Mouse (Mus musculus) heart, postnatal 0 days (tissue): Measurements from ENCODE around the gene Pias4. TPM values are rescaled to one million over a fixed set of nuclear protein-coding genes. Genes with fewer than 3 reads are reported as not detected.

Experiments
- ATAC-seq: fragments of 200-750 bp; cut with Nextera tagmentation; 2 replicates; pipeline ENCODE4 v1.8.0; 2017; ENCODE audit warnings: low read depth, moderate number of reproducible peaks, moderate library complexity; ENCODE audit not compliant: insufficient read depth
- DNase-seq: peaks from one replicate; pipeline ENCODE4 v3.0.0-alpha.2; 2016; ENCODE audit warnings: low spot score
- H3K27ac ChIP-seq: fragments of 300-500 bp; sonication (generic); 2 replicates; pipeline ENCODE4 v1.5.1; 2014; ENCODE audit warnings: low read depth, mild to moderate bottlenecking
- H3K27me3 ChIP-seq: fragments of 300-500 bp; sonication (generic); 2 replicates; pipeline ENCODE4 v1.6.1; 2014; ENCODE audit warnings: low read length, mixed read lengths; ENCODE audit not compliant: control insufficient read depth, insufficient read depth
- H3K36me3 ChIP-seq: fragments of 300-500 bp; sonication (generic); replicated peaks from 2 replicates; pipeline ENCODE4 v1.6.1; 2014; ENCODE audit warnings: low read length, mixed read lengths; ENCODE audit not compliant: control insufficient read depth, insufficient read depth
- H3K4me1 ChIP-seq: fragments of 300-500 bp; sonication (generic); 2 replicates; pipeline ENCODE4 v1.6.1; 2014; ENCODE audit warnings: antibody characterized with exemption; ENCODE audit not compliant: control insufficient read depth, insufficient read depth
- H3K4me2 ChIP-seq: fragments of 300-500 bp; sonication (generic); 2 replicates; pipeline ENCODE4 v1.6.1; 2014; ENCODE audit warnings: low read depth, mild to moderate bottlenecking, low read length, moderate library complexity
- H3K4me3 ChIP-seq: fragments of 300-500 bp; sonication (generic); 2 replicates; pipeline ENCODE4 v1.5.1; 2014; ENCODE audit warnings: low read depth, low read length
- H3K9ac ChIP-seq: fragments of 300-500 bp; sonication (generic); replicated peaks from 2 replicates; pipeline ENCODE4 v1.6.1; 2014; ENCODE audit warnings: low read depth, low read length, mixed read lengths
- H3K9me3 ChIP-seq: fragments of 300-500 bp; sonication (generic); replicated peaks from 2 replicates; pipeline ENCODE4 v1.6.1; 2016; ENCODE audit warnings: low read length; ENCODE audit not compliant: control insufficient read depth
- CTCF ChIP-seq: IDR thresholded peaks from 2 replicates; pipeline ENCODE4 v1.5.1; 2016; ENCODE audit warnings: antibody characterized with exemption, control low read depth, low read depth
- EP300 ChIP-seq: IDR thresholded peaks from 2 replicates; pipeline ENCODE4 v1.6.1; 2016; ENCODE audit warnings: antibody characterized with exemption, low read depth
- WGBS: fragments of 180-500 bp; shearing (Covaris S2); extraction: QIAGEN DNeasy Blood & Tissue Kit; methylation state at CpG from one replicate; pipeline ENCODE4 v1.1.7; 2014; 5-methylcytosine and 5-hydroxymethylcytosine counted together
- polyA plus RNA-seq: library from polyadenylated mRNA; unstranded; fragments of >200 nt; fragmentation: Nextera tagmentation; extraction: Ambion mirVana; gene quantifications from 2 replicates; pipeline ENCODE4 v1.2.1, GENCODE M21; 2015
- total RNA-seq: library from RNA; depleted of rRNA; stranded (reverse); fragments of >200 nt; gene quantifications from 2 replicates; pipeline ENCODE4 v1.2.3, GENCODE M21; 2014; ENCODE audit warnings: low replicate concordance

Pias4 gene
- total and polyA plus RNA-seq, 2 experiments from 2014 or later: 14.4 to 19.8 TPM

DNA sequence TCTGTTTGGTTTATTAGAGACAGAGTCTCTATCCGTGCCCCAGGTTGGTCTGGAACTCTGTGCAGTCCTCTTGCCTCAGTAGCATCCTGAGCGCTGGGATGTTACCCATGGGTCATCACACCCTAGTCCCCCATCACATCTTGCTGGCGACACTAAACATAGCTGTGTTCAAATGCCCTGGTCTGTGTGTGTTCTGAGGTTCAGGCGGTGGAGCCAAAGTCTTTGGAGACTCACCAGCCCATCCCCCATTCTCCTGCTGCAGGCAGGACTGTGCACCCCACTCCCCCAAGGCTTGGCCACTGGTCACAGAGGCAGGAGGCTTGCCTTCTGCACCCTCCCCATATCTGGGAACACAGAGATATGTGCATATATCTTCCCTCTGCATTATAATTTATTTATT lies 36.4 kb upstream of the Pias4 start:
- Histone ChIP-seq H3K36me3 (no peaks in the 10 kb centered on the region), H3K27ac (peak overlapping the region; percentile 98), H3K4me1 (peaks cover 26% of the 10 kb centered on the region), H3K9me3 (no peaks in the 10 kb centered on the region), H3K4me2 (no peak overlapping the region), H3K27me3 (0 out of 2 replicates have a peak, but pooled peaks cover 3% of the 10 kb centered on the region), H3K9ac (no peak overlapping the region), H3K4me3 (no peak overlapping the region)
- DNase-seq: peak; percentile 4
- TF ChIP-seq CTCF (no peak), EP300 (no peak)
- no peak for ATAC-seq
- 48% methylated on average over 4 of the region's 4 CpGs for WGBS

DNA sequence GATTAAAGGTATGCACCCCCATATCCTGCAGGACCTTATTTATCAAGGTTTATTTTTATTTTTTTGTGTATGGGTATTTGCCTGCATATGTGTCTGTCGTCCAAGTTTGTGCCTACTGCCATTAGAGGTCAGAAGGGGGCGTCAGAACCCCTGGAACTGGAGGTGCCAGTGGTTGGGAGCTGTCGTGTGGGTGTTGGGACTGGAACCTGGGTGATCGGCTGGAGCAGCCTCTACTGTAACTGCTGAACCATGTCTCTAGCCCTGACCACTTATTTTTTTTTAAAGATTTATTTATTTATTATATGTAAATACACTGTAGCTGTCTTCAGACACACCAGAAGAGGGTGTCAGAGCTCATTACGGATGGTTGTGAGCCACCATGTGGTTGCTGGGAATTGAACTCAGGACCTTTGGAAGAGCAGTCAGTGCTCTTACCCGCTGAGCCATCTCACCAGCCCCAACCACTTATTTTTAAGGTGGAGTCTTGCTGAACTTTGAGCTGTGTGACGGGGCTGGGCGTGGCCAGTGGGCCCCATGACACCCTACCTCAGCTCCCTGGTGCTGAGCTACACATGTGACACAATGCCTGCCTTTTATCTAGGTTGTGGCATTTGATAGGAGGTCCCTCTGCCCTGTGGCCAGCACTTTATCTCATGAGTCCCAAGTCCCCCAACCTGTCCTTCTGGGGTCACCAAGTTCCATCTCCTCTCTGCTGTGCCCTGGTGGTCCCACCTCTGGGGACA lies 35.4 kb upstream of the Pias4 start:
- 52% methylated on average over 8 of the region's 8 CpGs for WGBS
- ATAC-seq: no peak
- peaks cover 29% of the 10 kb centered on the region for H3K4me1 ChIP-seq
- H3K27ac ChIP-seq: peak overlapping the region; percentile 98
- H3K27me3 ChIP-seq: 0 out of 2 replicates have a peak, but pooled peaks cover 3% of the 10 kb centered on the region
- DNase-seq: peak; percentile 34
- H3K36me3 ChIP-seq: no peaks in the 10 kb centered on the region
- no peak overlapping the region for H3K4me3 ChIP-seq
- H3K4me2 ChIP-seq: 0 out of 2 replicates have a peak overlapping the region, but pooled peaks have one; percentile 12
- no peak overlapping the region for H3K9ac ChIP-seq
- H3K9me3 ChIP-seq: no peaks in the 10 kb centered on the region
- no peak for TF ChIP-seq EP300
- TF ChIP-seq CTCF: no peak

DNA sequence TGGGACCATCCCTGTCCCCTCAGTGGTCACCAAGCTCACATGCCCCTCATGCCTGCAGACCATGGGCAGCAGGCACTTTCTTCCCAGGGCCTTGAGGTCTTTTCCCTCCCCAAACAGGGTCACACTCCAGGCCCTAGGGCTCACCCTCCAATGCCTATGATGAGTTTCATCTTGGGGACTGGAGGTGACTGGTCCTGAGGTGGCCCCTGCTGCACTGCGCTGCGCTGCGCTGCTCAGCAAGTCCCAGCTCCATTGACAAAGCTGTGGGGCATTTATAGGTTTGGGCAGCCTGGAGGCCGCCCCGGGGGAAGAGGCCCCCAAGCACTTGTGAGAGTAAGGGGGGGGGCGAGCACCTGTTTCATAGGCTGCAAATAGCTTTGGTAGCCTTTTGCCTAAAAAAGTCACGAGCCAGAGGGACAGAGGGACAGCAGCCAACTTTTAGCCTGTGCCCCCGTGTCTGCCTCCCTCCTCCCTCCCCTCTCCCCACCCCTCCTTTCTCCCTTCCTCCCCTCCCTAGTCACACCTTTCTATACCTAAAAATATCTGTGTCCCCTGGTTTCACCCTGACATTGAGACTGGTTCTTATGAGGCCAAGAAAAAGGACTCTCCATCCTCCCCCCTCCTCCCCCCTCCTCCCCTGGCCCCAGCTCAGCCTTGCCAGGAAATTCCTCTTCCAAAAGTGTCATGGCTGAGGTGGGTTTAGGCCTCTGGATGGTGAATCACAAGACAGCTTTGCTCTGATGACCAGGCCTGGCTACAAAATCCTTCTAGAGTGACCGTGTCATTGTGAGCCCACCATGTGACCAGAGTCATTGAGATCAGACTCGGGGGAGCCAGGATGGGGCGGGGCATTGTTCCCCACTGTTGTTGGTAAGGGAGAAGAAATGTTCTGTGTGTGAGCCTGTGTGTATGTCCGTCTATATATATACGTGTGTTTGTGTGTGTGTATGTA lies 34.4 kb upstream of the Pias4 start, which contains the start of gene Nmrk2:
Gene Nmrk2 (minus strand): TSS at position 245 of the 952 bp plus-strand sequence.
- H3K4me3 ChIP-seq: no peak within 1 kb of the TSS
- WGBS: 31% methylated on average over 13 of the region's 13 CpGs

DNA sequence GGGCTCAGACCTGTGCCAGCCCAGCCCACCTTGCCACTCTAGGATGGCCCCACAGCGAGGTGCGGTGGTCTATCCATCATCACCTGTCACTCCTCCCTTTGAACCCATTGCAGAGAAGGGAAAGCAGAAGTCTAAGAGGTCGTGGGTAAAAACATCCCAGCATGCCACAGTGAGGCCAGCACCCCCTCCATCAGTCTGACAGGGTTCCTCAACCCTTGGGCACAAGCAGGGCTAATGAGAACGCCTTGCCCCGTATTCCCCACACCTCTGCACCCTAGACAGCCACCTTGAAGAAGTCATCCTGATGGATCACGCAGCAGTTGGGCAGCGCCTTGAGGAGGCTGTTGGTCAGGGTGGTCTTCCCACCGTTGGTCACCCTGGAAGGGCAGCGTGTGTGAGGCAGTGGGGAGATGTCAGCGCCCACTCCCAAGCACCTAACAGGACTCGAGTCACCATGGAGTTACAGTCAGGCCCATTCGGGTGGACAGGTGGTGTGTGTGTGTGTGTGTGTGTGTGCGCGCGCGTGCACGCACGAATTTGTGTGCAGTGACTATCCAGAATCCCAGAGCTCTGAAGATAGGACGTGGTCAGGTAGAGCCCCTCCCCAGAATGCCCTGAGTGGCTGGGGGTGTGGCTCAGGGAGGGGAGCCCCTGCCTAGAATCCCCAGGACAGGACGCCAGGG lies 33.0 kb upstream of the Pias4 start:
- TF ChIP-seq CTCF (no peak), EP300 (0 out of 2 replicates have a peak, but pooled peaks have one; percentile 19)
- Histone ChIP-seq H3K9me3 (no peaks in the 10 kb centered on the region), H3K4me1 (peaks cover 29% of the 10 kb centered on the region), H3K4me3 (no peak overlapping the region), H3K4me2 (0 out of 2 replicates have a peak overlapping the region, but pooled peaks have one; percentile 12), H3K27me3 (no peaks in the 10 kb centered on the region), H3K36me3 (no peaks in the 10 kb centered on the region), H3K27ac (peak overlapping the region; percentile 98), H3K9ac (peak overlapping the region; percentile 47)
- DNase-seq (peak; percentile 12), ATAC-seq (no peak)
- 50% methylated on average over 20 of the region's 20 CpGs for WGBS

More for the DNA sequence above, 34.4 kb upstream of the Pias4 start, which contains the start of gene Nmrk2:
- TF ChIP-seq CTCF: 0 out of 2 replicates have a peak, but pooled peaks have one; percentile 2
- TF ChIP-seq EP300: peak; percentile 95
- ATAC-seq: peak; percentile 57
- Histone ChIP-seq H3K9me3 (no peaks in the 10 kb centered on the region), H3K36me3 (no peaks in the 10 kb centered on the region), H3K27me3 (no peaks in the 10 kb centered on the region), H3K27ac (peak within 1 kb of the TSS; percentile 98), H3K4me1 (peaks cover 29% of the 10 kb centered on the region), H3K9ac (peak within 1 kb of the TSS; percentile 47), H3K4me2 (peak within 1 kb of the TSS; percentile 19)
- DNase-seq: peak; percentile 93

DNA sequence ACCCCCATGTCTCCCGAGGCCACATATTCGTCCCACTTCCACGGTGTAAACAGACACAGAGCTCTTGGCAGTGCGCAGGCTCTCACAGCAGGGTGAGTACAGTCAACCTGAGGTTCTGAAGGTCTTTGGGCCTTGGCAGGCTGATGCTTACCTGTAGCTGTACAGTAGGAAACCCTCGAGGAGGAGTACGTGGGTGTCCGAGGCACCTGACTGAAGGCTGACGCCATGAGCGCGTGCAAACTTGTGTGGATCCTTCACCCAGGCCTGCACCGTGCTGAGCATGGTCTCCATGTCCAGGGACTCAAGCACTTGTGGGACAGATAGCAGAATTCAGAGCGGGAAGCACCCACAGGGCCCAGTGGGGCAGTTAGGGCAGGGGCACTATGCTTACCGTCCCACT lies 32.4 kb upstream of the Pias4 start:
- DNase-seq (peak; percentile 9), ATAC-seq (no peak)
- peak overlapping the region; percentile 47; the same call in 1 of the 2 replicates for H3K9ac ChIP-seq
- TF ChIP-seq CTCF (no peak), EP300 (no peak)
- peak overlapping the region; percentile 98 for H3K27ac ChIP-seq
- no peak overlapping the region for H3K4me3 ChIP-seq
- H3K4me2 ChIP-seq: peak overlapping the region; percentile 28
- peaks cover 29% of the 10 kb centered on the region for H3K4me1 ChIP-seq
- no peaks in the 10 kb centered on the region for H3K9me3 ChIP-seq
- H3K27me3 ChIP-seq: no peaks in the 10 kb centered on the region
- no peaks in the 10 kb centered on the region for H3K36me3 ChIP-seq
- WGBS: 63% methylated on average over 13 of the region's 13 CpGs
